Mouse (Mus musculus): Measurements from ENCODE around the gene Ostm1.

The Ostm1 gene

GRCm38 (mm10) chr10:42583157-42583872 is at the start of gene Ostm1, which contains the start of gene Nr2e1:
TSS of gene Ostm1 (plus strand) at chr10:42583822.
TSS of gene Nr2e1 (minus strand) at chr10:42583632.
- peak; percentile 97 for DNase-seq

GRCm38 (mm10) chr10:42533836-42534453 is 49.7 kb upstream of the Ostm1 start:
- DNase-seq = no peak

GRCm38 (mm10) chr10:42537571-42538316 is 45.9 kb upstream of the Ostm1 start:
- DNase-seq = no peak

DNA sequence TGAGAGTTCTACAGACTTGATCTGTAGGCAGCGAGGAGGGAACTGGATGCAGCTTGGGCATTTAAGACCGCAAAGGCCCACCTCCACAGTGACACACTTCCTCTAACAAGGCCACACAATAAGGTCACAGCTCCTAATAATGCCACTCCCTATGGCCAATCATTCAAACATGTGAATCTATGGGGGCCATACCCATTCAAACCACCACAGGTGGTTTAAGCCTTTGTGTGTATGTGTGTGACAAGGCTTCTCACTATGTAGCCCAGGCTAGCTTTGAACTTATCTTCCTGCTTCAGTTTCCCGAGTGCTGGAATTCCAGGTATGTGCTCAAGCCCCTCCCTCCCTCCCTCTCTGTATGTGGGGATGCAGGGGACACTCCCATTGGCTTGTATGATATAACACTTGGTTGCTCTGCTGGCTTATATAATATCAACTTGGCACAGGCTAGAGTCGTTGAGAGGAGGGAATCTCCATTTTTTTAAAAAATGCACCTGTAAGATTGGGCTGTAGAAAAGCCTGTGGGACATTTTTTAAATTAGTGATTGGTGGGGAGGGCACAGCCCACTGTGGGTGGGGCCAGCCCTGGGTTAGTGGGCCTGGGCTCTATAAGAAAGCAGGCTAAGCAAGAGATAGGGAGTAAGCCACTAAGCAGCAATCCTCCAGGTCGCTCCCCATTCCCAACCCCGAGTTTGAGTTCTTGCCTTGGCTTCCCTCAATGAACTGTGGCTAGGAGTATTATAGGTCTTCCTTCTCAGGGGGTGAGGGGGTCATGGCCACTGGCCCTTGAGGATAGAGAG is 37.7 kb upstream of the Ostm1 start:
- DNase-seq = no peak

DNA sequence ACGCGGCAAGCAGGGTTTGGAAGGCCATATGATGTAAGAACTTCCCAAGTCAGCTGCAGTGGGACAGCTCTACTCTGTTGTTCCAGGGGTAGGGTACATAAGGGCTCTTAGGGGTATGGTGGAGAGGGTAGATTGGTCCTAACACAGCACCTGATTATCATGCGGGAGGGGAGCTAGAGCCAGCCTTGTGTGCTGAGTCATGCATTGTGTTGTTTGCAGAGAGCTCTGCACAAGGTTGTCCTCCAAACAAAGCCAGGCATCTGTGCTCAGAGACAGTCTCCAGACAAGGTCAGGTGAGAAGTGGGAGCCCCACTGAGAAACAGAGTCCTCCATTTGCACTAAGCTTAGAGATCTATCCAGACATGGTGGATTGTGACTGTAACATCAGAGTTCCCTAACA is 37.1 kb upstream of the Ostm1 start:
- no peak for DNase-seq

DNA sequence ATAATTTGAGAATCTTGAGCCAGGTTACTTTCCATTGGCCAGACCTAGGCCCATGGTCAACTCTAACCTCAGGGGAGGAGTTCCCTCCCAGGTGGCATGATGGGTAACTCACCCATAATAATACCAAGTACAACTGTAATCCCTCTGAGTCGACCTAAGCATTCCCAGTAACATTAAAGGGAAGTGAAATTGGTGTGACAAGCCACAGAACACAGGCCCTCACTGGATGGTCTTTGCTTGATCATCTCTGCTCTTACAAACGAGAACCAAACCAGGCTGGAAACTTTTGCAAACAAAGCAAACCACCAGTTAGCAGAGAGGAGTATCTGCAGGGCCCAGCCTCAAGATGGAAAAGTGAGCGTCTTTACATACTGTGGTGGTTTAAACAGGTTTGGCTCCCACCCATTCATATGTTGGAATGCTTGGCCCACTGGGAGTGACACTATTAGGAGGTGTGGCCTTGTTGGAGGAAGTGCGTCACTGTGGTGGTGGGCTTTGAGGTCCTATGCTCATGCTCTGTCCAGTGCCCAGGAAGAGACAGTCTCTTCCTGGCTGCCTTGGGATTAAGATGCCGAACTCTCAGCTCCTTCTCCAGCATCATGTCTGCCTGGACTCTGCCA is 23.9 kb upstream of the Ostm1 start:
- DNase-seq = no peak

- DNase-seq = no peak
Measured at GRCm38 (mm10) chr10:42562272-42562671, 21.4 kb upstream of the Ostm1 start.

DNA sequence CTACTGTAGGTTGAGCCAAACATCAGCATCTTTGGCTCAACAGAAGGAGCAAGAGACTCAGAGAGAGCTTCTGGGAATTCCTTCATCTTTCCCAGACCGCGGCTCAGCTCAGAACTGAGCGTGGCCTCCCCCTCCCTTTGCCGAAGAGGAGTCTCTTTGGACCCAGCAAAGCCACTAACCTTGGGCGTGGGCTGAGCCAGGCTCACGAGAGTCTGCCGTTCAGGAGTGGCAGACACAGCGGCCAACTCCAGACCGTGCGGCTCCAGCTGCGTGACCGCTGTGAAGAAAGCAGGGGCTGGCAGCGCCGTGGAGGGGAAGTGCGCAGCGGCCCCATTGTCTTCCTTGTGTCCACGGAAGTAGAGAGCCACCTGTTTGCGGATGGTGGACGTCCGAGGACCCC is 11.1 kb upstream of the Ostm1 start:
- peak; percentile 57 for DNase-seq

- no peak for DNase-seq
Measured at GRCm38 (mm10) chr10:42572971-42573370, 10.7 kb upstream of the Ostm1 start.

DNA sequence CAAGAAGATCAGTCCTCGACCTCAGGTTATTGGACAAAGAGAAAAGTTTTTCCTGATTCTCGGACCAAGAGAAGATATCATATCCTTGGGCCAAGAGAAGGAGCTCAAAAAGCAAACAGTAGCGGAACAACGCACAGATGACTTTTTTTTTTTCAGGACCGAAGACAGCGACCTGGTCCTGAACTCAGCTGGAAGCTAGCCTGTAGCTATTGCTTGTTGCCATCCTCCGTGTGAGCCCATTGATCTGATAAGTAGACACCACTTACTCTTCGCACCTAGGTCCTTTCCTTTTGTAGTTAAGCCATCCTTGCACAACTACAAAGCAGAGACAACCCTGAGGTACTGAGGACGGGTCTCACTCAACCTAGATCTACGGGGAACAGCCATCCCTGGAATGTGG is 9.0 kb upstream of the Ostm1 start:
- no peak for DNase-seq

DNA sequence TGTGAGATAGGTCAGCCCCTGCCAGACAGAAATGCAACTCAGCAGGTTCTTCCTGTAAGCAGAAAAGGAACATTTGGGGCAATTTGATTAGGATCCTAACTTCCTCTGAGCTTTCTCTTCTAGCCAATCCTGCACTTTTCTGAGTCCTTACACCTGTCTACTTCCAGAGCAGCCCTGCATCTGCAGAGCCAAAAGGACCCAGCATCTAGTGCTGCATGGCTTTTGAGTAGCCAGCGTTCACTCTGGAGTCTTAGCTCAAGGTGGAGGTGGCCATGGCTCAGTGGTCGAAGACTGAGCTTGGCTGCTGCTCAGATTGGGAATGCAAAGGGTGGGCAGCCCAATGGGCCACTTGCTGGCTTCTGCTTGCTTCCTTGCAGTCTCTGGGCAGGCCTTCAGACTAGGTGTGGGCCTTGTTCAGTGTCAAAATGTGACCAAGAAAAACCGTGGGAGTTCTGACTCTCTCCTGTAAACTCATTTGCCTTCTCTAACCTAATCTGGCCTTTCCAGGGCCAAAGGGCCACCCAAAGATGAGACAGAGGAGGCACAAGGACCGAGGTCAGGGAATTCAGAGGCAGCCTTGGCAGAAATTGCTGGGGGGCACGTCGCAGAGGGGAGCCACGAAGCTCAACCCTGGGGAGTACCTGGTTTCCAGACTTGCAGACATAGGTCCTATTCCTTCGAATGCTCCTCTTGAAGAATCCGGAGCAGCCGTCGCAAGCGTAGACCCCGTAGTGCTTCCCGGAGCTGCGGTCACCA is 5.9 kb upstream of the Ostm1 start:
- DNase-seq = no peak

- DNase-seq = no peak
Measured at GRCm38 (mm10) chr10:42578281-42578675, 5.3 kb upstream of the Ostm1 start.

- DNase-seq = no peak
Measured at GRCm38 (mm10) chr10:42578698-42579474, 4.7 kb upstream of the Ostm1 start.

DNA sequence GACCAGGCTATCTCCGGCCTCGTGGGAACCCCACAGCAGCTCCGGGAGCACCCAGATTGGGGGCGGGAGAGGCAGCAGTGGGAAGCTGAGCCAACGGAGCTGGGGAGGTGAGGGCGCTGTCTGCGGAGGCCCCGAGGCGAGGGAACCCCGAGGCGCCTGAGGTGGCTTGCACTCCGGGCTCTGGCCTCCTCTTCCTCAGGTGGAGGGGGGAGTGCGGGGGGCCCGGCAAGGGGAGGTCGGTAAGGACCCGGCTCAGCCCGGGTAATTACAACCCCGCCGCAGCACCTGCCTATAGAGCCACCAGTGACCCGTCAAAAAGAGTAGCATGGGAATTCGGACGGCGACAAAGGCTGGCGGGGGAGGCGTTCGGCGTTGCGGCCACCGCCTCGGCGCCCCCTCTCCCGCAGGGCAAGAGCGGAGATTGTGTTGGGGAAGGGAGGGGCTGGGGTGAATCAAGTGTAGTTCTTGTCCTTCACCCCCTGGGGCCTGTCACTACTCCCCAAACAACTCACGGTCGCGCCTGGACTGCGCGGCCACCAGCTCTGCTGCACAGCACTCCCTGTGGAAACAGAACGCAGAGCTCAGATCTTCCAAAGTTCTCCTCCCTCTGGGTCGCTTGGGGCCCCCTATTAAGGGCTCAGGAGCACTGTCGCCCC is 4.0 kb upstream of the Ostm1 start:
- peak; percentile 85 for DNase-seq

DNA sequence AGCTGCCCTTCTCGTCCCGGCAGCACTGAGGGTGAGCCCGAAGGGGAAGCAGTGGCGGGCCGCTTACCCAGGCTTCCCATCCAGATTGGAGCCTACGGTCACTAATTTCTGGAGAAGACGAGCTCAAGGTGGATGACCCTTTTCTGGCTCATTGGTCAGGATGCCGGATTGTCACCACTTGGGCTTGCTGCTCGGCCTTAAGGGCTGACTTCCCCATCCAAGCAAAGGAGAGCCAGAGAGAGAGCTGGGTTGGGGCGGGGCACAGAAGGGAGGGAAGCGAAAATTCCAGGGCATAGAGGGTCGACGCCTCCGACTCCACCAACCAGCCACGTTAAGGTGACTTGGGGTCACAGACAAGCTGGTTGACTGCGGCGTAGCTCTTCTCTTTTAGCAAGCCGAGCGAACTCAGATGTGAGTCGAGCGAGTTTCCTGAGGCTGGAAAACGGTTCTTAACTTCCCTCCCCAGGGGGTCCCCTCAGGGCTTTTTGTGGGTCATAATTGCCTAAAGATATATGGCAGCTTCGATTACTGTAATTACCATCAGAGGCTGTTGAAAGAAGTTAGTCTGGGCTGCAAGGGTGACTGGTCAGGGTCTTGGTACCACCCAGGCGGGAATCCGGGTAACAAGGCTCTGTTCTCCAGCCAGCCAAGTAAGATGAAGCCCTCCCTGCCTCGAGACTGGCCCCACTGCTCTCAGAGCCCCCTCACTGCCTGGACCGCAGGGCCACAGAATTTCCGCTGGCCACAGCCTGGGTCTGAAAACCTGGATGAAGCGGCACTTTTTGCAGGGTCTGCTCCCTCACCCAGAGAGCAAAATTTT is 3.3 kb upstream of the Ostm1 start:
- DNase-seq = peak; percentile 94

GRCm38 (mm10) chr10:42580951-42581277 is 2.7 kb upstream of the Ostm1 start:
- DNase-seq = no peak

DNA sequence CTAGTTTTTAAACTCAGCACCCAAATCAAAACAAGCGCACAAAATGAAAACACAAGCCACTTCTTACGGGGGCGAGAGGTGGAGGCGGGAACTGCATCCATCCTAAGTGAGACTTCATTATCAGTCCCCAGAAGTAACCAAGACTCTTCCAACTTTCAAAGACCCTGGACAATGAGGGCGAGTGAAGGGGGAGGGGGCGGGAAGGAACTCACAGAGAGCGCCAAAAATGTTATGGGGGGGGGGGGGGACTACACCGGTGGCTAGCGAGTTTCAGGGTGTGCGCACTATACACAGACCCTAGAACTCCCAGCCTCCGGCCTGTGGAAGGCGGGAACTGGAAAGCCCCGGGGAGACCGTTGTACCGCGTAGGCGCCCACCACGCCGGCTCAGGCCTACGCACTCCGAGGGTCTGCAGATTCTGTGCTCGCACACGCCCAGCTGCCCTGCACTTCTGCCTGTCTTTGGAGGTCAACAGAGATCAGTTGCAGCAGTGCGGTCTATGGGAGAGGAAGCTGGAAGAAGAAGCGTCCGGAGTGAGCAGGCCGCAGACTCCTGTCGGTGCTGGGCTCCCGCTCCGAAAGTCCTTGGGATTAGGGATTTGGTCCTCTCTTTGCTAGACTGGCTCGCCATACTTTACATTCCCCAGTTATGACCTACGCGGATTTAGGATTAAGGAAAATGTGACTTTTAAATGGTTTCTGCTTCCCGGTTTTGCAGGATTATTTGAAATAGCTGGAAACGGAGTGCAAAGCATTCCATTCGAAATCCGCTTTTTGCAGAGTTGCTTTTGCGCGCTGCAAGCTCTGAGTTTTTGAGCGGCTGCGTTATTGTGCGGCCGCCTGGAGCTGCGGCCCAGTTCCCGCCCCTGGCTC is 1.7 kb upstream of the Ostm1 start:
- DNase-seq = peak; percentile 62

- DNase-seq = no peak
Measured at GRCm38 (mm10) chr10:42582566-42583110, 984 bp upstream of the Ostm1 start.

Measured in retina, postnatal 1 day (tissue).